14 mouse cellular contexts compared by ENCODE assay signal in genomic region chr1:85757531-85758230, GRCm38 (mm10). TPM values are rescaled to one million over a fixed set of nuclear protein-coding genes. Genes with fewer than 3 reads are reported as not detected.
DNase-seq lines count a peak whose midpoint lies in the region; ATAC-seq and TF ChIP-seq lines count a peak whose summit lies in the region.
"Had no signal": no experiment of that assay in that cellular context is flagged by ENCODE, and none has a peak within 500 bp of the region (broad histone marks: within the 10 kb centered on the region; RNA-seq: fewer than 3 reads in every experiment).

No protein-coding gene starts in this region.

- intact Hi-C loops in gastrocnemius, adult 2 months (cut with DNase I): loop anchor here (2.0 to 5.0 kb wide), 2 partner anchors 69 to 85 kb away; no protein-coding TSS in a partner anchor

- 73% methylated on average over 6 of the region's 6 CpGs for WGBS in kidney, embryonic 15.5 days

- H3K27ac ChIP-seq in gastrocnemius, adult 2 months: peak overlapping the region; percentile 88
- H3K27ac ChIP-seq in kidney, embryonic 15.5 days: no peak overlapping the region
- H3K27ac ChIP-seq: hindbrain, embryonic 12.5 days; liver, embryonic 15.5 days; neural tube, embryonic 13.5 days had no signal

- no peak overlapping the region for H3K9ac ChIP-seq in kidney, embryonic 15.5 days
- H3K9ac ChIP-seq: forebrain, postnatal 0 days; liver, embryonic 15.5 days; neural tube, embryonic 13.5 days had no signal

- DNase-seq in gastrocnemius, adult 2 months: peak; percentile 50
- DNase-seq in gastrocnemius, postnatal 4 days (ENCODE audit: low spot score in 2 of 2): no peak
- no peak for DNase-seq in kidney, postnatal 10 days
- DNase-seq in Muller cell, postnatal 12 days (ENCODE audit: inconsistent ontology term): peak; percentile 13
- peak; percentile 17 for DNase-seq in induced T-regulatory cell, adult 2 months (ENCODE audit: low read depth)
- no peak for DNase-seq in lung, postnatal 4 days
- DNase-seq: cerebellum, postnatal 25 days; forebrain, postnatal 0 days; kidney, adult 2 months had no signal

- ATAC-seq in kidney, embryonic 15.5 days (replicated peaks; ENCODE audit: low FRiP score): 0 out of 2 replicates have a peak, but pooled peaks have one; percentile 16
- ATAC-seq: forebrain, postnatal 0 days; midbrain, embryonic 16.5 days had no signal

- no peaks in the 10 kb centered on the region for H3K9me3 ChIP-seq in kidney, embryonic 15.5 days (replicated peaks)
- H3K9me3 ChIP-seq: hindbrain, embryonic 12.5 days; liver, embryonic 15.5 days; neural tube, embryonic 13.5 days had no signal

- peak overlapping the region; percentile 51 for H3K4me3 ChIP-seq in gastrocnemius, adult 2 months
- H3K4me3 ChIP-seq in kidney, embryonic 15.5 days (replicated peaks): no peak overlapping the region
- H3K4me3 ChIP-seq: hindbrain, embryonic 12.5 days; liver, embryonic 15.5 days; neural tube, embryonic 13.5 days had no signal

- peak overlapping the region; percentile 25 for H3K4me2 ChIP-seq in kidney, embryonic 15.5 days
- H3K4me2 ChIP-seq: hindbrain, embryonic 12.5 days had no signal

- no peaks in the 10 kb centered on the region for H3K27me3 ChIP-seq in kidney, embryonic 15.5 days
- H3K27me3 ChIP-seq: hindbrain, embryonic 12.5 days; liver, embryonic 15.5 days; neural tube, embryonic 13.5 days had no signal

- H3K36me3 ChIP-seq in kidney, embryonic 15.5 days: no peaks in the 10 kb centered on the region
- H3K36me3 ChIP-seq: hindbrain, embryonic 12.5 days; liver, embryonic 15.5 days; neural tube, embryonic 13.5 days had no signal

- TF ChIP-seq CTCF in gastrocnemius, adult 2 months (IDR thresholded peaks at IDR 0.05): no peak

- H3K4me1 ChIP-seq in kidney, embryonic 15.5 days: 0 out of 2 replicates have a peak, but pooled peaks cover 6% of the 10 kb centered on the region
- H3K4me1 ChIP-seq: liver, embryonic 15.5 days had no signal

RNA-seq across cellular contexts. Expression of gene A630001G21Rik, which starts 20.8 kb away (rescaled TPM):
- under 1 TPM in 1 of 2 experiments, not detected in 1; 0.15 TPM for total RNA-seq in gastrocnemius, adult 2 months (2021)
- 1 to 10 TPM in 1 of 2 experiments, under 1 TPM in 1; 0.98 to 1.1 TPM for total RNA-seq in gastrocnemius, postnatal 4 days (2021)
- polyA plus RNA-seq in kidney, embryonic 15.5 days (2015; fragmentation: Nextera tagmentation; extraction: Ambion mirVana): 0.72 and 1.1 TPM in 2 replicates

RNA-seq across cellular contexts. Expression of gene Cab39, which starts 35.6 kb away (rescaled TPM):
- 100 to 1,000 TPM; 191 to 193 TPM for total RNA-seq in gastrocnemius, adult 2 months (2021)
- 10 to 100 TPM; 75.5 to 75.6 TPM for total RNA-seq in gastrocnemius, postnatal 4 days (2021)
- polyA plus RNA-seq in kidney, embryonic 15.5 days (2015; fragmentation: Nextera tagmentation; extraction: Ambion mirVana): 28.0 and 30.2 TPM in 2 replicates

Comparison
In these comparisons a context has a peak if more than half of its experiments do, and no peak if none do; other contexts are left out.
1. DNase-seq: peak in gastrocnemius, adult 2 months (single experiment), Muller cell, postnatal 12 days (single experiment) and induced T-regulatory cell, adult 2 months (single experiment); none in gastrocnemius, postnatal 4 days (0 of 2), kidney, postnatal 10 days (single experiment) and lung, postnatal 4 days (0 of 2).